Mouse (Mus musculus) CH12.LX (cell line): Measurements from ENCODE around the gene Car11. TPM values are rescaled to one million over a fixed set of nuclear protein-coding genes. Genes with fewer than 3 reads are reported as not detected.

Source experiments
- DNase-seq: peaks from one replicate; pipeline ENCODE4 v3.0.0-alpha.2; 2013; ENCODE audit errors: extremely low read depth
- H3K27ac ChIP-seq: 2 replicates; pipeline ENCODE4 v1.5.1; 2012; ENCODE audit warnings: low read depth, mild to moderate bottlenecking, control low read depth, moderate library complexity; ENCODE audit not compliant: insufficient read depth
- H3K27me3 ChIP-seq: replicated peaks from 2 replicates; pipeline ENCODE3; 2012; ENCODE audit warnings: inconsistent platforms
- H3K36me3 ChIP-seq, 2 experiments: replicated peaks in 1 of 2; 2 replicates each; pipeline versions ENCODE3 to v1.6.1; 2012; ENCODE audit warnings: inconsistent platforms in 1 of 2, low read length in 1 of 2, mild to moderate bottlenecking in 1 of 2, mixed read lengths in 1 of 2, moderate library complexity in 1 of 2; ENCODE audit not compliant: control insufficient read depth in 1 of 2, insufficient read depth in 1 of 2
- H3K4me1 ChIP-seq, 2 experiments: 2 replicates each; pipeline ENCODE4 v1.6.1; 2012; ENCODE audit warnings: inconsistent platforms in 1 of 2, moderate library complexity in 1 of 2; ENCODE audit not compliant: insufficient read depth in 2 of 2, control insufficient read depth in 1 of 2
- H3K4me2 ChIP-seq: 2 replicates; pipeline ENCODE4 v1.6.1; 2012; ENCODE audit warnings: low read depth, mild to moderate bottlenecking, control low read depth; ENCODE audit not compliant: poor library complexity, insufficient read depth, severe bottlenecking
- H3K4me3 ChIP-seq, 3 experiments: fragments of 150-350 bp in 1 of 3; sonication (generic) in 1 of 3; replicated peaks in 1 of 3; 2 replicates each; pipeline versions ENCODE3 to v1.5.1; 2011 to 2012; ENCODE audit warnings: low read depth in 2 of 3, low read length in 2 of 3, mild to moderate bottlenecking in 2 of 3, moderate library complexity in 2 of 3, control low read depth in 1 of 3, improper control_type of control experiment in 1 of 3, inconsistent platforms in 1 of 3, mixed read lengths in 1 of 3; ENCODE audit not compliant: poor library complexity in 1 of 3
- H3K79me2 ChIP-seq: replicated peaks from 2 replicates; pipeline ENCODE4 v1.6.1; 2012; ENCODE audit warnings: mild to moderate bottlenecking, moderate library complexity; ENCODE audit not compliant: control insufficient read depth, poor library complexity, insufficient read depth, severe bottlenecking; ENCODE audit errors: extremely low read depth
- H3K9ac ChIP-seq: 2 replicates; pipeline ENCODE4 v1.6.1; 2012; ENCODE audit warnings: low read depth, mild to moderate bottlenecking, control low read depth, moderate library complexity; ENCODE audit not compliant: insufficient read depth
- H3K9me3 ChIP-seq: replicated peaks from 2 replicates; pipeline ENCODE3; 2012; ENCODE audit warnings: low read length, inconsistent platforms, mixed read lengths
- CHD1 ChIP-seq: IDR thresholded peaks from 2 replicates; pipeline ENCODE4 v1.6.1; 2012; ENCODE audit warnings: low read depth, low read length, improper control_type of control experiment, inconsistent platforms
- E2F4 ChIP-seq: IDR thresholded peaks from 2 replicates; pipeline ENCODE4 v1.6.1; 2011; ENCODE audit warnings: low read depth, low read length, improper control_type of control experiment; ENCODE audit not compliant: insufficient replicate concordance
- GABPA ChIP-seq: IDR thresholded peaks from 2 replicates; pipeline ENCODE4 v1.6.1; 2012; ENCODE audit warnings: low read depth, low read length, improper control_type of control experiment, inconsistent platforms; ENCODE audit not compliant: insufficient replicate concordance
- JUN ChIP-seq: IDR thresholded peaks from 2 replicates; pipeline ENCODE4 v1.6.1; 2011; ENCODE audit warnings: low read depth, mild to moderate bottlenecking, low read length, improper control_type of control experiment, moderate library complexity; ENCODE audit not compliant: insufficient read depth
- JUND ChIP-seq: conservative IDR thresholded peaks from 2 replicates; pipeline ENCODE4 v1.6.1; 2011; ENCODE audit warnings: low read depth, low read length, improper control_type of control experiment
- MAX ChIP-seq: IDR thresholded peaks from 2 replicates; pipeline ENCODE4 v1.6.1; 2011; ENCODE audit warnings: low read length, improper control_type of control experiment
- MXI1 ChIP-seq: IDR thresholded peaks from 2 replicates; pipeline ENCODE4 v1.6.1; 2011; ENCODE audit warnings: mild to moderate bottlenecking, low read depth, low read length, improper control_type of control experiment
- MYC ChIP-seq: IDR thresholded peaks from 2 replicates; pipeline ENCODE4 v1.6.1; 2011; ENCODE audit warnings: low read depth, mild to moderate bottlenecking, improper control_type of control experiment, low read length
- POLR2A ChIP-seq: IDR thresholded peaks from 2 replicates; pipeline ENCODE4 v1.6.1; 2011; ENCODE audit warnings: low read depth, mild to moderate bottlenecking, improper control_type of control experiment, low read length
- POLR2AphosphoS2 ChIP-seq: IDR thresholded peaks from 2 replicates; pipeline ENCODE4 v1.6.1; 2011; ENCODE audit warnings: low read depth, low read length, improper control_type of control experiment
- RCOR1 ChIP-seq: conservative IDR thresholded peaks from 2 replicates; pipeline ENCODE4 v1.6.1; 2012; ENCODE audit warnings: low read depth, mild to moderate bottlenecking, inconsistent platforms, low read length, improper control_type of control experiment
- SIN3A ChIP-seq: IDR thresholded peaks from 2 replicates; pipeline ENCODE4 v1.6.1; 2012; ENCODE audit warnings: low read length, improper control_type of control experiment, inconsistent platforms
- TCF12 ChIP-seq: IDR thresholded peaks from 2 replicates; pipeline ENCODE4 v1.6.1; 2014; ENCODE audit warnings: low read depth, mild to moderate bottlenecking, inconsistent platforms, low read length, improper control_type of control experiment
- UBTF ChIP-seq: IDR thresholded peaks from 2 replicates; pipeline ENCODE4 v1.6.1; 2012; ENCODE audit warnings: low read depth, mild to moderate bottlenecking, inconsistent platforms, low read length, improper control_type of control experiment, moderate library complexity
- USF2 ChIP-seq: conservative IDR thresholded peaks from 2 replicates; pipeline ENCODE4 v1.6.1; 2011; ENCODE audit warnings: low read depth, low read length, improper control_type of control experiment
- ZC3H11A ChIP-seq: IDR thresholded peaks from 2 replicates; pipeline ENCODE4 v1.6.1; 2012; ENCODE audit warnings: low read depth, mild to moderate bottlenecking, inconsistent platforms, low read length, improper control_type of control experiment
- ZMIZ1 ChIP-seq: IDR thresholded peaks from 2 replicates; pipeline ENCODE4 v1.6.1; 2012; ENCODE audit warnings: low read depth, mild to moderate bottlenecking, inconsistent platforms, low read length, improper control_type of control experiment
- dilution Hi-C: fragments of 300-500 bp; cut with MboI; formaldehyde crosslinking; loops from 2 replicates; pipeline ENCODE4 v1.14.3; 2020; ENCODE audit warnings: low sequenced_read_pairs; ENCODE audit not compliant: extremely low pct_unique_long_range_greater_than_20kb, extremely low pct_ligation_motif_present
- in situ Hi-C: fragments of 300-500 bp; cut with MboI; formaldehyde crosslinking; loops from 3 replicates; pipeline ENCODE4 v1.14.3; 2019; ENCODE audit warnings: low sequenced_read_pairs, low pct_ligation_motif_present, low pct_unique_long_range_greater_than_20kb, mixed read lengths
- polyA plus RNA-seq: library from polyadenylated mRNA; unstranded; fragments of >175 nt; gene quantifications from 2 replicates; pipeline ENCODE4 v1.2.1, GENCODE M21; 2012; ENCODE audit warnings: low read depth; ENCODE audit not compliant: insufficient read length
- total RNA-seq, 2 experiments: library from RNA; depleted of rRNA; stranded (reverse); fragments of 300-350 nt in 1 of 2; fragments of >200 nt in 1 of 2; gene quantifications; 2 replicates each; pipeline ENCODE4 v1.2.3; 2012 to 2014

Gene Car11
- total and polyA plus RNA-seq, 3 experiments = not detected

- dilution Hi-C loops = no loop called here
- peak overlapping the region; percentile 50 for H3K9ac ChIP-seq
- H3K27ac ChIP-seq = peak overlapping the region; percentile 87
Observed at GRCm38 (mm10) chr7:45708221-45708761, 8.6 kb downstream of the Car11 start.

GRCm38 (mm10) chr7:45709036-45709435, 9.4 kb downstream of the Car11 start:
- H3K9me3 ChIP-seq = no peaks in the 10 kb centered on the region
- H3K9ac ChIP-seq = no peak overlapping the region
- TF ChIP-seq MXI1 (0 out of 2 replicates have a peak, but pooled peaks have one; percentile 16), MAX (no peak), E2F4 (no peak), POLR2A (no peak), SIN3A (0 out of 2 replicates have a peak, but pooled peaks have one; percentile 5)
- peak overlapping the region; percentile 91; the same call in 1 of the 2 replicates for H3K4me2 ChIP-seq
- dilution Hi-C loops = no loop called here
- H3K4me3 ChIP-seq = no peak overlapping the region
- no peak for DNase-seq
- H3K36me3 ChIP-seq = peaks cover 35 to 53% of the 10 kb centered on the region in 2 experiments
- peaks cover 3% of the 10 kb centered on the region for H3K79me2 ChIP-seq
- H3K4me1 ChIP-seq = peaks cover 0 to 35% of the 10 kb centered on the region in 2 experiments; a peak in 2 of 4 replicates
- in situ Hi-C loops = no loop called here
- no peak overlapping the region for H3K27ac ChIP-seq
- H3K27me3 ChIP-seq = no peaks in the 10 kb centered on the region

More at GRCm38 (mm10) chr7:45708221-45708761, 8.6 kb downstream of the Car11 start:
- no peaks in the 10 kb centered on the region for H3K27me3 ChIP-seq
- H3K4me1 ChIP-seq = peaks cover 0 to 38% of the 10 kb centered on the region in 2 experiments; a peak in 2 of 4 replicates
- 0 out of 2 replicates have a peak, but pooled peaks have one; percentile 26 for TF ChIP-seq UBTF
- TF ChIP-seq CHD1 = no peak
- TF ChIP-seq USF2 = no peak
- TF ChIP-seq GABPA = no peak
- TF ChIP-seq RCOR1 = no peak
- no peak; the same call in 1 of the 2 replicates for TF ChIP-seq POLR2AphosphoS2
- no peak for TF ChIP-seq ZC3H11A
- TF ChIP-seq MYC = no peak
- no peak for TF ChIP-seq ZMIZ1
- no peak for TF ChIP-seq POLR2A
- no peak for TF ChIP-seq TCF12
- TF ChIP-seq JUND = 0 out of 2 replicates have a peak, but pooled peaks have one; percentile 4
- TF ChIP-seq E2F4 = no peak
- TF ChIP-seq JUN = no peak
- TF ChIP-seq, all 38 proteins: peak for 2
- DNase-seq = no peak
- in situ Hi-C loops = no loop called here
- peaks cover 31 to 46% of the 10 kb centered on the region in 2 experiments for H3K36me3 ChIP-seq
- peak overlapping the region; percentile 17 to 77 (median 53) for H3K4me3 ChIP-seq
- H3K4me2 ChIP-seq = peak overlapping the region; percentile 91
- H3K79me2 ChIP-seq = no peaks in the 10 kb centered on the region
- H3K9me3 ChIP-seq = no peaks in the 10 kb centered on the region
